Mouse (Mus musculus): ENCODE results near the gene Ttc6. TPM values are rescaled to one million over a fixed set of nuclear protein-coding genes. Genes with fewer than 3 reads are reported as not detected.

The Ttc6 gene
- polyA plus RNA-seq, 2 experiments, result 0.18 to 0.47 TPM

DNA sequence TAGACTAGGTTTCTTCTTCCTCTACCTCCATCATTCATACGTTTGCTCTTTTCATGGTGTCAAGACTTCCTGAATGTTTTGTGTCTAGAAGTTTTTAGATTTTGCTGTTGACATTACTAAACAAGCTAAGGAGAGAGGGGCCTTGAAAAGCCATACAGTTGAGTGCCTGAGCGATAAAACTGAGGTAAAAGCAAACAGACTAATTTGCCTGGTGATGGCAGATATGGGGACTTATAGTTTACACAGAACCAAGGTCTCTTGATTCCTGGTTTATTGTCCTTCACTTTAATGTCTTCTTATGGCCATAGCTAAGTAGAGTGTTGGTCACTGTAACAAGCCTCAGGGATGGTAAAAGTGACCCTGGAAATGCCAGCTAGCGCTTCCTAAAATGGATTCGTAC lies 51.2 kb downstream of the Ttc6 start:
- no peaks in the 10 kb centered on the region for H3K9me3 ChIP-seq (ENCODE audit: control insufficient read depth, low read length)
- ATAC-seq (ENCODE audit: low FRiP score, low read depth) (no peak), DNase-seq (ENCODE audit: low spot score) (no peak)
- no peak for TF ChIP-seq POLR2A (IDR thresholded peaks at IDR 0.05; ENCODE audit: borderline replicate concordance, extremely low read depth, insufficient read depth, insufficient read length)
- H3K36me3 ChIP-seq (ENCODE audit: control insufficient read depth, insufficient read depth, low read length), result no peaks in the 10 kb centered on the region
- no peaks in the 10 kb centered on the region for H3K4me1 ChIP-seq (ENCODE audit: control insufficient read depth, insufficient read depth, low read length)
- H3K9ac ChIP-seq (ENCODE audit: low read depth, low read length, severe bottlenecking), result no peak overlapping the region
- no peak overlapping the region for H3K4me2 ChIP-seq (replicated peaks; ENCODE audit: low read depth, low read length, severe bottlenecking)
- no peak overlapping the region for H3K4me3 ChIP-seq (replicated peaks; ENCODE audit: low read length)
- H3K27ac ChIP-seq (replicated peaks; ENCODE audit: low read depth, low read length), result no peak overlapping the region
- 87% methylated on average over 4 of the region's 4 CpGs for WGBS
- no peaks in the 10 kb centered on the region for H3K27me3 ChIP-seq (ENCODE audit: control insufficient read depth, insufficient read depth, low read length)

DNA sequence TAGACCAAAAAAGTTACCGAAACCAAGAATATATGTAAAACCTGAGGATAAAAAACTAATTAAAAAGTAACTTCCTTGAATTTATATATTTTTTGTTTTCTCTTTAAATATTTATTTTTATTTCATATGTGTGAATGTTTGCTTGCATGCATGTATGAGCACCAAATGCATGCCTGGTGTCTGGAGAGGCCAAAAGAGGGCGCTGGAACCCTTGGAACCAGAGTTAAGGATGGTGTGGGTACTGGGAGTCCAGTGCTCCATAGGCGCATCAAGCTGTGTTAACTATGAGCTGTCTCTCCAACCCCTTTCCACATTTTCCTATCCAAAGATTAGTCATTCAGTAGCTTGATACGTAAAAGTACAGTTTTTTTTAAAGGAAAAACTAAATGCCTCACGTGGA lies 58.1 kb downstream of the Ttc6 start:
- Histone ChIP-seq H3K4me3 (replicated peaks; ENCODE audit: low read length) (no peak overlapping the region), H3K4me2 (replicated peaks; ENCODE audit: low read depth, low read length, severe bottlenecking) (no peak overlapping the region), H3K9ac (ENCODE audit: low read depth, low read length, severe bottlenecking) (no peak overlapping the region), H3K36me3 (ENCODE audit: control insufficient read depth, insufficient read depth, low read length) (no peaks in the 10 kb centered on the region), H3K9me3 (ENCODE audit: control insufficient read depth, low read length) (no peaks in the 10 kb centered on the region), H3K27me3 (ENCODE audit: control insufficient read depth, insufficient read depth, low read length) (no peaks in the 10 kb centered on the region), H3K27ac (replicated peaks; ENCODE audit: low read depth, low read length) (no peak overlapping the region), H3K4me1 (ENCODE audit: control insufficient read depth, insufficient read depth, low read length) (no peaks in the 10 kb centered on the region)
- ATAC-seq (ENCODE audit: low FRiP score, low read depth) (no peak), DNase-seq (ENCODE audit: low spot score) (no peak)
- WGBS, result 69% methylated on average over 5 of the region's 5 CpGs
- TF ChIP-seq POLR2A (IDR thresholded peaks at IDR 0.05; ENCODE audit: borderline replicate concordance, extremely low read depth, insufficient read depth, insufficient read length), result no peak

DNA sequence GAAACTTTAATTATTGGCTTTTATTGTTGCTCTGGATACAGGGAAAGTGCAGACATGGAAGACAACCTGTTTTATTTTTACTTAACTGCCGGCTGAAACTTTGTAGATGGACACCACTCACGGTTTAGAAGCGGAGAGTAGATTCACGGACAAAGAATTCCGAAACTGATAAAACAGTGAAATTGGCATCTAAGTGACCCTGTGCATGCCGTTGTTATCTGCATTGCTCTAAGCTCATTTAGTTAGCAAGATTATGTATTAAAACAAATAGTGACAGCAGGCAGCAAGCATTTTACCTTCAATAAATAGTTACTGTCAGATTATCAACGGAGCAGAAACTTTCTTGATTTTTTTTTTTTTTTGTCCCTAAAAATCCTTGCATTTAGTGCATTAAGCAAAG lies 59.4 kb downstream of the Ttc6 start:
- Histone ChIP-seq H3K4me3 (replicated peaks; ENCODE audit: low read length) (no peak overlapping the region), H3K9me3 (ENCODE audit: control insufficient read depth, low read length) (no peaks in the 10 kb centered on the region), H3K36me3 (ENCODE audit: control insufficient read depth, insufficient read depth, low read length) (no peaks in the 10 kb centered on the region), H3K9ac (ENCODE audit: low read depth, low read length, severe bottlenecking) (no peak overlapping the region), H3K27me3 (ENCODE audit: control insufficient read depth, insufficient read depth, low read length) (no peaks in the 10 kb centered on the region), H3K4me1 (ENCODE audit: control insufficient read depth, insufficient read depth, low read length) (no peaks in the 10 kb centered on the region), H3K4me2 (replicated peaks; ENCODE audit: low read depth, low read length, severe bottlenecking) (no peak overlapping the region), H3K27ac (replicated peaks; ENCODE audit: low read depth, low read length) (no peak overlapping the region)
- no peak for DNase-seq (ENCODE audit: low spot score)
- no peak for ATAC-seq (ENCODE audit: low FRiP score, low read depth)
- no peak for TF ChIP-seq POLR2A (IDR thresholded peaks at IDR 0.05; ENCODE audit: borderline replicate concordance, extremely low read depth, insufficient read depth, insufficient read length)
- WGBS, result 54% methylated on average over 7 of the region's 7 CpGs

DNA sequence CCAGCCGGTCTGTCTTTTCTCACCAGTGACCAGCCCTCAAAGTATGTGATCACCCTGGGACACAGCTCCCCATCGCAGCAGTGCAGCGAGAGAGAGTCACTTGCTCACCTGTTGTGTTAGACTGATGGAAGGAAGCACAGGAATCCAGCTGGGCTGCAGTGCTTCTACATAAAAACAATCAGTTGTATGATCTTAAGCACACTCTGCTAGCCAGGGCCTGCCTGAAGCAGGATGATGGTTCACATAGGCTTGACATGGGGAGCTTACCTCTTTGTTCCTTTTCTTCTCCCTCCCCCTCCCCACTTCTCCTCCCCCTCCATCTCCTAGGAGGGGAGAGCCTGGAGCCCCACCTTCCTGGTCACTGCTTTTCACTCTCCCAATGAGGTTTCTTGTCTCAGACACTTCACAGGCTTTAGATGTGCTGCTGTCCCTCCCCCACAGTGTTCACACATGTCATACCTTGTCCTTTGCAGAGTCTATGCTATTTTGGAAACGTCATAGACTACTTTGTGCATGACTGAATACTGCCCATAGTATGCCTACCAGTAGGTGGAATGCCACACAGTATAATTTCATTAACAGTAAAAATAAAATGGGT lies 60.2 kb downstream of the Ttc6 start:
- Histone ChIP-seq H3K27me3 (ENCODE audit: control insufficient read depth, insufficient read depth, low read length) (no peaks in the 10 kb centered on the region), H3K9ac (ENCODE audit: low read depth, low read length, severe bottlenecking) (no peak overlapping the region), H3K4me3 (replicated peaks; ENCODE audit: low read length) (no peak overlapping the region), H3K4me2 (replicated peaks; ENCODE audit: low read depth, low read length, severe bottlenecking) (no peak overlapping the region), H3K4me1 (ENCODE audit: control insufficient read depth, insufficient read depth, low read length) (no peaks in the 10 kb centered on the region), H3K27ac (replicated peaks; ENCODE audit: low read depth, low read length) (no peak overlapping the region), H3K36me3 (ENCODE audit: control insufficient read depth, insufficient read depth, low read length) (no peaks in the 10 kb centered on the region), H3K9me3 (ENCODE audit: control insufficient read depth, low read length) (no peaks in the 10 kb centered on the region)
- DNase-seq (ENCODE audit: low spot score) (no peak), ATAC-seq (ENCODE audit: low FRiP score, low read depth) (no peak)
- TF ChIP-seq POLR2A (IDR thresholded peaks at IDR 0.05; ENCODE audit: borderline replicate concordance, extremely low read depth, insufficient read depth, insufficient read length), result no peak
- WGBS, result 29% methylated on average over 4 of the region's 4 CpGs

DNA sequence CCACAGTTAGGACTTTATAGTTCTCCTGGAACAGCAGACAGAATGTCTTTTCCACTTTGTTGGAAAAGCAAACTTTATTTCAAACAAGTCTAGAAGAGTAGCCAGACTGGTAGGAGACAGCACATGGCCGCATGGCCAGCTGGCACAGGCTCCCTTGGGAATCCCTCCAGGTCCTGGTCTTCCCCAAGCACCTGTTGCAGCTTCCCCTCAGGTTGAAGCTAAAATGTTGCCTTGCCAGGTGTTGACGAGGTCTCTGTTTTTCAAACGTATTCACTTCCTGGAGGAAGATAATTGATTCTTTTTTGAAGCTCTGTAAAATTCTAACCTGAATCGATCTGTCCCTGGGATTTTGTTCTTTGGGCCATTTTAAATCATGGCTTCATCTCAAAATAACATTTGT lies 86.1 kb downstream of the Ttc6 start:
- Histone ChIP-seq H3K27me3 (ENCODE audit: control insufficient read depth, insufficient read depth, low read length) (no peaks in the 10 kb centered on the region), H3K4me2 (replicated peaks; ENCODE audit: low read depth, low read length, severe bottlenecking) (no peak overlapping the region), H3K9me3 (ENCODE audit: control insufficient read depth, low read length) (no peaks in the 10 kb centered on the region), H3K27ac (replicated peaks; ENCODE audit: low read depth, low read length) (no peak overlapping the region), H3K36me3 (ENCODE audit: control insufficient read depth, insufficient read depth, low read length) (no peaks in the 10 kb centered on the region), H3K4me1 (ENCODE audit: control insufficient read depth, insufficient read depth, low read length) (no peaks in the 10 kb centered on the region), H3K9ac (ENCODE audit: low read depth, low read length, severe bottlenecking) (no peak overlapping the region), H3K4me3 (replicated peaks; ENCODE audit: low read length) (no peak overlapping the region)
- DNase-seq (ENCODE audit: low spot score), result no peak
- no peak for TF ChIP-seq POLR2A (IDR thresholded peaks at IDR 0.05; ENCODE audit: borderline replicate concordance, extremely low read depth, insufficient read depth, insufficient read length)
- ATAC-seq (ENCODE audit: low FRiP score, low read depth), result no peak
- WGBS, result 60% methylated on average over 4 of the region's 4 CpGs

DNA sequence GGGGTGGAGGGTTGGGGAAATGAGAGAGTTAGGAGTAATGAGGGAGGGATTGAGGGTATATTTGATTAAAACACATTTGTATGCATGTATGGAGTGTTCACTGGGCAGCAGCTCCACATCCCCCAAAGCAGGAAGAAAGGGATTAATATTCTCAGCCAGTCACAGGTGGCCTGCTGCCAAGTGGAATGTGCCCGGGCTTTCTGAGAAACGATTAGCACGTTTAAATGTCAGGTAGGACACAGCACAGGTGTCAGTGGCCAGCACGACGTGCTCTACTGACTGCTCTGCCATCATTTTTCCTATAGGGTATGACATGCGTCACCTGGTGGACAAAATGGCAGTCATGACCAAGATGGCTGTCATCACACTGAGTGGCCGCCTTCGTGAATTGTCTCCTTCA lies 86.8 kb downstream of the Ttc6 start:
- no peaks in the 10 kb centered on the region for H3K36me3 ChIP-seq (ENCODE audit: control insufficient read depth, insufficient read depth, low read length)
- ATAC-seq (ENCODE audit: low FRiP score, low read depth), result no peak
- WGBS, result 74% methylated on average over 8 of the region's 8 CpGs

More for the DNA sequence above, 86.8 kb downstream of the Ttc6 start:
- no peak overlapping the region for H3K4me3 ChIP-seq (replicated peaks; ENCODE audit: low read length)
- no peak overlapping the region for H3K27ac ChIP-seq (replicated peaks; ENCODE audit: low read depth, low read length)
- H3K27me3 ChIP-seq (ENCODE audit: control insufficient read depth, insufficient read depth, low read length), result no peaks in the 10 kb centered on the region
- H3K9me3 ChIP-seq (ENCODE audit: control insufficient read depth, low read length), result no peaks in the 10 kb centered on the region
- DNase-seq (ENCODE audit: low spot score), result no peak
- H3K9ac ChIP-seq (ENCODE audit: low read depth, low read length, severe bottlenecking), result no peak overlapping the region
- H3K4me1 ChIP-seq (ENCODE audit: control insufficient read depth, insufficient read depth, low read length), result no peaks in the 10 kb centered on the region
- TF ChIP-seq POLR2A (IDR thresholded peaks at IDR 0.05; ENCODE audit: borderline replicate concordance, extremely low read depth, insufficient read depth, insufficient read length), result no peak
- H3K4me2 ChIP-seq (replicated peaks; ENCODE audit: low read depth, low read length, severe bottlenecking), result no peak overlapping the region
